Mouse (Mus musculus): ENCODE measurements around the gene Gm3468. TPM values are rescaled to one million over a fixed set of nuclear protein-coding genes. Genes with fewer than 3 reads are reported as not detected.

Gm3468 gene
- 0.15 and 0.49 TPM in 2 replicates for polyA plus RNA-seq (2015; fragmentation: Nextera tagmentation; extraction: Ambion mirVana)

GRCm38 (mm10) chr14:6108272-6108925, at the start of gene Gm3468:
Gene Gm3468, minus strand, starts transcription at chr14:6108665.

DNA sequence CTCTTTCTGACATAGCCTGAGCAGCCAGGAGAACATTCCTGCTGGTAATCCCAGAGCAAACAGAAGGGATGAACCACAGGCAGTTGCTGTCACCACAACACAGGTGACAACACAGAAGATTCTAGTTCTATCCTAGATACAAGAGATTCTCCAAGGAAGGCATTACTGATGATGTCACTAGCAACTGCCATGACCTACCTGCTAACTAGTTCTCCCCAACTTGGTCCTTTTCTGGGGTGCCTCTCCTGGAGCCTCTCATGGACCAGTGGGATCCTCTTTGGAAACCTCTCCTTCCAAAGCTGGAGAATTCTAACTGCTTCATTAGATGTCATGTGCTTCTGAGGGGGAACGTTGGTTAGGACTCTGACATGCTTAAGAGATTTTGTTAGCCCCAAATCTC, 17.2 kb upstream of the Gm3468 start, which contains the start of gene Gm3476:
Gm3476 (minus strand) TSS at position 101 of the 400 bp plus-strand sequence.

DNA sequence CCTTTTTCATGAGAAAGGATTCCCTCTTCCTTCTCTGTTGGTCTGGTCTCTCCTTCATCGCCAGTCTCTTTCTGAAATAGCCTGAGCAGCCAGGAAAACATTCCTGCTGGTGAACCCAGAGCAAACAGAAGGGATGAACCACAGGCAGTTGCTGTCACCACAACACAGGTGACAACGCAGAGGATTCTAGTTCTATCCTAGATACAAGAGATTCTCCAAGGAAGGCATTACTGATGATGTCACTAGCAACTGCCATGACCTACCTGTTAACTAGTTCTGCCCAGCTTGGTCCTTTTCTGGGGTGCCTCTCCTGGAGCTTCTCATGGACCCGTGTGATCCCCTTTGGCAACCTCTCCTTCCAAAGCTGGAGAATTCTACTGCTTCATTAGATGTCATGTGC, 14.6 kb downstream of the Gm3468 start, which contains the start of gene Gm8206:
Gm8206 (minus strand) TSS at position 101 of the 400 bp plus-strand sequence.

DNA sequence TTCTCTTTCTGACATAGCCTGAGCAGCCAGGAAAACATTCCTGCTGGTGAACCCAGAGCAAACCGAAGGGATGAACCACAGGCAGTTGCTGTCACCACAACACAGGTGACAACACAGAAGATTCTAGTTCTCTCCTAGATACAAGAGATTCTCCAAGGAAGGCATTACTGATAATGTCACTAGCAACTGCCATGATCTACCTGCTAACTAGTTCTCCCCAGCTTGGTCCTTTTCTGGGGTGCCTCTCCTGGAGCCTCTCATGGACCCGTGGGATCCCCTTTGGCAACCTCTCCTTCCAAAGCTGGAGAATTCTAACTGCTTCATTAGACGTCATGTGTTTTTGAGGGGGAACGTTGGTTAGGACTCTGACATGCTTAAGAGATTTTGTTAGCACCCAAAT, 50.3 kb downstream of the Gm3468 start, which contains the start of gene Gm6337:
Gm6337 (minus strand) TSS at position 101 of the 400 bp plus-strand sequence.

Other genes starting within 250 kb of the Gm3468 start
- gene Gm8237, start 228.3 kb downstream of the Gm3468 start, polyA plus RNA-seq (2015; fragmentation: Nextera tagmentation; extraction: Ambion mirVana) = 0.12 and 0.23 TPM in 2 replicates
- gene Gm3248, start 146.9 kb downstream of the Gm3468 start, polyA plus RNA-seq (2015; fragmentation: Nextera tagmentation; extraction: Ambion mirVana) = 1.1 TPM in 2 replicates
- not detected in 2 replicates for gene Gm3453, start 129.5 kb downstream of the Gm3468 start, polyA plus RNA-seq (2015; fragmentation: Nextera tagmentation; extraction: Ambion mirVana)
- not detected in 2 replicates for gene Gm6337, start 50.4 kb downstream of the Gm3468 start, polyA plus RNA-seq (2015; fragmentation: Nextera tagmentation; extraction: Ambion mirVana)
- not detected in 2 replicates for gene Gm8206, start 14.7 kb downstream of the Gm3468 start, polyA plus RNA-seq (2015; fragmentation: Nextera tagmentation; extraction: Ambion mirVana)
- gene Gm3476, start 17.1 kb upstream of the Gm3468 start, polyA plus RNA-seq (2015; fragmentation: Nextera tagmentation; extraction: Ambion mirVana) = not detected in 2 replicates
- gene Gm21560, start 110.6 kb upstream of the Gm3468 start, polyA plus RNA-seq (2015; fragmentation: Nextera tagmentation; extraction: Ambion mirVana) = not detected in 2 replicates
- gene Gm3411, start 178.6 kb upstream of the Gm3468 start, polyA plus RNA-seq (2015; fragmentation: Nextera tagmentation; extraction: Ambion mirVana) = 0.17 and 0.35 TPM in 2 replicates
- gene Gm21103, start 196.2 kb upstream of the Gm3468 start, polyA plus RNA-seq (2015; fragmentation: Nextera tagmentation; extraction: Ambion mirVana) = not detected in 2 replicates
- not detected in 2 replicates for gene Gm3618, start 235.0 kb upstream of the Gm3468 start, polyA plus RNA-seq (2015; fragmentation: Nextera tagmentation; extraction: Ambion mirVana)

Data from skeletal muscle tissue, postnatal 0 days (tissue).